Mouse (Mus musculus) forebrain, embryonic 14.5 days (tissue): ENCODE data around the gene Sit1. TPM values are rescaled to one million over a fixed set of nuclear protein-coding genes. Genes with fewer than 3 reads are reported as not detected.

Experiments used
- ATAC-seq: fragments of 200-750 bp; cut with Nextera tagmentation; 2 replicates; pipeline ENCODE4 v1.8.0; 2017; ENCODE audit warnings: mild to moderate bottlenecking, moderate library complexity
- DNase-seq: peaks from one replicate; pipeline ENCODE4 v3.0.0-alpha.2; 2015; ENCODE audit warnings: low spot score
- H3K27ac ChIP-seq: fragments of 300-500 bp; sonication (generic); 2 replicates; pipeline ENCODE4 v1.5.1; 2014; ENCODE audit warnings: low read depth, mild to moderate bottlenecking, control low read depth, low read length, moderate library complexity
- H3K27me3 ChIP-seq: fragments of 300-500 bp; sonication (generic); replicated peaks from 2 replicates; pipeline ENCODE4 v1.6.1; 2014; ENCODE audit warnings: low read length, control low read depth, mixed read lengths; ENCODE audit not compliant: control insufficient read depth, insufficient read depth
- H3K36me3 ChIP-seq: fragments of 300-500 bp; sonication (generic); 2 replicates; pipeline ENCODE4 v1.6.1; 2014; ENCODE audit warnings: low read length, control low read depth; ENCODE audit not compliant: control insufficient read depth, insufficient read depth
- H3K4me1 ChIP-seq: fragments of 300-500 bp; sonication (generic); 2 replicates; pipeline ENCODE4 v1.6.1; 2014; ENCODE audit warnings: antibody characterized with exemption, low read length, control low read depth; ENCODE audit not compliant: control insufficient read depth, insufficient read depth
- H3K4me2 ChIP-seq: fragments of 300-500 bp; sonication (generic); 2 replicates; pipeline ENCODE4 v1.6.1; 2014; ENCODE audit warnings: mild to moderate bottlenecking, control low read depth, low read length
- H3K4me3 ChIP-seq: fragments of 300-500 bp; sonication (generic); 2 replicates; pipeline ENCODE4 v1.5.1; 2014; ENCODE audit warnings: low read depth, low read length, control low read depth
- H3K9ac ChIP-seq: fragments of 300-500 bp; sonication (generic); 2 replicates; pipeline ENCODE4 v1.6.1; 2014; ENCODE audit warnings: mild to moderate bottlenecking, low read length, control low read depth, moderate library complexity
- H3K9me3 ChIP-seq: fragments of 300-500 bp; sonication (generic); replicated peaks from 2 replicates; pipeline ENCODE4 v1.6.1; 2016; ENCODE audit warnings: low read length, control low read depth, mixed read lengths; ENCODE audit not compliant: control insufficient read depth
- WGBS: fragments of 180-500 bp; shearing (Covaris S2); extraction: QIAGEN DNeasy Blood & Tissue Kit; methylation state at CpG from one replicate; pipeline ENCODE4 v1.1.7; 2014; 5-methylcytosine and 5-hydroxymethylcytosine counted together
- polyA plus RNA-seq: library from polyadenylated mRNA; unstranded; fragments of >200 nt; fragmentation: Nextera tagmentation; extraction: Ambion mirVana; gene quantifications from 2 replicates; pipeline ENCODE4 v1.2.1, GENCODE M21; 2014

The Sit1 gene
- polyA plus RNA-seq, 1 experiment from 2014 or later, result not detected

- Histone ChIP-seq H3K9ac (no peak within 1 kb of the TSS), H3K4me3 (no peak within 1 kb of the TSS), H3K27ac (no peak within 1 kb of the TSS), H3K4me1 (peaks cover 15% of the 10 kb centered on the region), H3K36me3 (no peaks in the 10 kb centered on the region), H3K9me3 (no peaks in the 10 kb centered on the region), H3K27me3 (peaks cover 9% of the 10 kb centered on the region), H3K4me2 (peak within 1 kb of the TSS; percentile 46)
- WGBS, result 56% methylated on average over 9 of the region's 9 CpGs
- ATAC-seq (no peak), DNase-seq (no peak)
Observed at GRCm38 (mm10) chr4:43506536-43507185, 23.1 kb upstream of the Sit1 start, which contains the start of gene Car9. Car9 (plus strand) TSS chr4:43506966.

DNA sequence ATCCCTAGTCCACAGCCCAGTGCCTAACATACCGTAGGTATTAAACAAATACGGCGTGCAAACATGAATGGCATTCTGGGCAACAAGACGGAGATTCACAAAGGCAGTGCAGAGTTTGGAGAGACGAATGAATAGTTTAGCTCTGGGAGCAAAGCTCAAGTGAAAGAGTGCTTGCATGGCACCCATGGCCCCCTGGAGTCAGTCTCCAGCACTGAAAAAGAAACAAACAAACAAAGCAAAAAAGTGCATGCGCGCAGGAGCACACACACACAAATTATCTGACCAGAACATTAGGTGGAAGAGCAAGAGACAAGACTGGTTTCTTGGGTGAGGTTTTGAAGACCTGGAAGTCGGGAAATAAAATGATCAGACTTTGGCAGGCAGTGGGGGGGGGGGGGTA is 22.5 kb upstream of the Sit1 start:
- WGBS, result 62% methylated on average over 8 of the region's 8 CpGs
- Histone ChIP-seq H3K4me2 (no peak overlapping the region), H3K9me3 (no peaks in the 10 kb centered on the region), H3K9ac (no peak overlapping the region), H3K4me1 (peaks cover 15% of the 10 kb centered on the region), H3K4me3 (no peak overlapping the region), H3K36me3 (no peaks in the 10 kb centered on the region), H3K27me3 (peaks cover 9% of the 10 kb centered on the region), H3K27ac (no peak overlapping the region)
- DNase-seq, result no peak
- ATAC-seq, result no peak

DNA sequence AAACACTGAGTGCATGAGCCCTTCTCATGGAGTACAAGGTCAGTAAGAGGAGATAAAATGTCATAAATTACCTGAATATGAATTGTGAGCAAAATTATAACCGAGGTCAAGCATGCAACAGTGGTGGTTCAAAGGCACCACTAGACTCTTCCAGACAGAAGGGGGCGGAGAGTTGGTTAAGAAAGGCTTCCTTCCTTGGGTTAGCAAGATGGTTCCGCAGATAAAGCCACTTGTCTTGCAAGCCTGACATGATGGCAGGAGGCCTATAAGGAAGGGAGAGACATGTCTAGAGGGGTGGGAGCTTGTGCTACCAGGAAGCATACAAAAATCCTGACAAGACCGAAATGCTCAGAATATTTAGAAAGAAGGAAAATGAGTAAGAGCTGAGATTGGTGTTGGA is 20.7 kb upstream of the Sit1 start:
- Histone ChIP-seq H3K27ac (no peak overlapping the region), H3K36me3 (no peaks in the 10 kb centered on the region)
- WGBS, result 87% methylated on average over 4 of the region's 4 CpGs

DNA sequence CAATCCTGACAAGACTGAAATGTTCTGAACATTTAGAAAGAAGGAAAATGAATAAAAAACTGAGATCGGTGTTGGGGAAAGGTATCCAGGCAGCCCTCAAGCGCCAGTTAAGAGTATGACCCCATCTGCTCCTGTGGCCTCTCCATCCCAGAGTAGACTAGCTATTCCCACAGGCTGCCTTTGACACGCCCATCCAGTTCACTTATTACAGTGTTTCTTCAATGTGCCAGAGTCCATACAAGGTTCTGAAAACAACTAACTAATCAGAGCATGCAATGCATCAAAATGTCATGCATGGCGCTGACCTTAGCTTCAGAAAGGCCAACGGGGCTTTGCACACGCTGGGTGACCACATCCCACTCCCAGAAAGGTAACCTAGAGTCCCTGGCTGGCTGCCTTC is 20.0 kb upstream of the Sit1 start:
- Histone ChIP-seq H3K4me2 (no peak overlapping the region), H3K4me1 (peaks cover 11% of the 10 kb centered on the region), H3K9me3 (no peaks in the 10 kb centered on the region), H3K36me3 (no peaks in the 10 kb centered on the region), H3K9ac (no peak overlapping the region), H3K4me3 (no peak overlapping the region), H3K27me3 (peaks cover 5% of the 10 kb centered on the region), H3K27ac (no peak overlapping the region)
- WGBS, result 86% methylated on average over 6 of the region's 6 CpGs
- ATAC-seq (no peak), DNase-seq (no peak)

More for the DNA sequence above, 20.7 kb upstream of the Sit1 start:
- no peak overlapping the region for H3K9ac ChIP-seq
- no peak for DNase-seq
- no peak overlapping the region for H3K4me3 ChIP-seq
- H3K27me3 ChIP-seq, result peaks cover 9% of the 10 kb centered on the region
- ATAC-seq, result no peak
- H3K4me2 ChIP-seq, result no peak overlapping the region
- H3K9me3 ChIP-seq, result no peaks in the 10 kb centered on the region
- peaks cover 13% of the 10 kb centered on the region for H3K4me1 ChIP-seq

DNA sequence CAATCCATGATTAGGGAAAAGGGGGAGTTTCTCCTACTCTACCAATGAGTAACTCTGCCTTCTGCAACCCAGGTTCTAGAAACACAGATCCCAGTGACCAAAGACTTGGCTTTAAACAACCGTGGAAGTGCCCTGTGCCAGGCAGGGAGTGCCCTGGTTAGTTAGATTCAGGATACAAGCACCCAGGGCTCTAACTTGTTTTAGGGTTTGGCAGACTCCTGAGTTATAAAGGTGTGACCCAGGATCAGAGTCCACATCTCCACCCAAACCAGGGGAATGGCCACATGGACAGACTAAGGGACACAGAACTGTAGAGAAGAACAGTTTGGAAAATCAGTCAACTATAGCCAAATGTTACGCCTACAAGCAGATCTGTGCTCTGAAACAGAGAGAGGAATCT is 19.5 kb upstream of the Sit1 start:
- no peaks in the 10 kb centered on the region for H3K36me3 ChIP-seq
- no peak overlapping the region for H3K9ac ChIP-seq
- no peaks in the 10 kb centered on the region for H3K9me3 ChIP-seq
- no peak overlapping the region for H3K27ac ChIP-seq
- DNase-seq, result no peak
- ATAC-seq, result no peak
- H3K4me3 ChIP-seq, result no peak overlapping the region
- no peak overlapping the region for H3K4me2 ChIP-seq
- peaks cover 5% of the 10 kb centered on the region for H3K27me3 ChIP-seq
- 81% methylated on average over 2 of the region's 2 CpGs for WGBS
- H3K4me1 ChIP-seq, result peaks cover 10% of the 10 kb centered on the region

DNA sequence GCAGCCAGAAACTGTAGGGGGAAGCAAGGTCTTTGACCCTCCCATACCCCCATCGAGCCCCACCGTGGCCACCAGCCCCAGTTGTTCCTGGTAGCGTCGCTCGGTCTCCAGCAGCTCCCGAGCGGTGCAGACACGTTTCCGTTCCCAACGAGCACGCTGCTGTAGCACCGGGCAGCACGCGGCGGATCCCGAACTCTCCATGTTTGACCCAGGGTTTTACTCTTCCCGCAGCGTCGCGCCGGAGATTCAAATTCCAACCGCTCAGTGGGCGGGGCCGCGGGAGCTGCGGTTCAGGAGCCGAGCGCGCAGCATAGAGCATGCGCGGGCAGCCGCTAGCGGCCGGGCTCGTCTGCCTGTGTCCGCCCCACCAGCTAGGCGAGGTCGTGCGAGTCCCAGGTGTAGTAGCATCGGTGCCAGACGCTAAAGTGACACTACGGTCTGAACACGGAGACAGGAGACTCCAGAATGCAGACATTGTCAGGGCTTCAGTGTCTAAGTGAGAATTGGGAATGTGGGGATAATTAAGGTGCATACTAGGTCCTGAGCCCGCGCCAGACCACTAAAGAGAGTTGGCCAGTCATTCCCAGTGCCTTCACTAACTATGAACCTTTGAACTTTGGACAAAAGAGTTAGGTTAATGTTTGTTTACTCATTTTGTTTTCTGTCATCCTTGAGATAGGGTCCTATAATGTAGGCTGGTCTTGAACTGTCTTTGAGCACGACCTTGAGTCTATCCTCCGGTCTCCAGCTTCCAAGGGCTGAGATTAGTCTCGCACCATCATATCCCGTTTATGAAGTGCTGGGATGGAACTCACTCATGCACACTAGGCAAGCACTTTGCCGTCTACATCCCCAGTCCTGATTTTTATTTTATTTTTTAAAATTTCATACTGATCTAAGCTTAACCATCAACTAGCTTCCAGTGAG is 16.1 kb upstream of the Sit1 start, which contains the start of gene Arhgef39:
Arhgef39 (minus strand) TSS at position 289 of the 927 bp plus-strand sequence.
- 7% methylated on average over 50 of the region's 50 CpGs for WGBS
- Histone ChIP-seq H3K4me2 (peak within 1 kb of the TSS; percentile 66), H3K9ac (peak within 1 kb of the TSS; percentile 55), H3K36me3 (peaks cover 13% of the 10 kb centered on the region), H3K4me3 (peak within 1 kb of the TSS; percentile 45), H3K4me1 (peaks cover 15% of the 10 kb centered on the region), H3K27ac (no peak within 1 kb of the TSS), H3K9me3 (no peaks in the 10 kb centered on the region), H3K27me3 (no peaks in the 10 kb centered on the region)
- peak; percentile 92 for ATAC-seq
- peak; percentile 92 for DNase-seq

- Histone ChIP-seq H3K36me3 (peaks cover 13% of the 10 kb centered on the region), H3K9me3 (no peaks in the 10 kb centered on the region), H3K9ac (peak overlapping the region; percentile 55), H3K27ac (no peak overlapping the region), H3K4me2 (peak overlapping the region; percentile 66), H3K27me3 (no peaks in the 10 kb centered on the region), H3K4me1 (peaks cover 19% of the 10 kb centered on the region), H3K4me3 (peak overlapping the region; percentile 45)
- DNase-seq, result peak; percentile 40
- ATAC-seq, result peak; percentile 43
- 11% methylated on average over 8 of the region's 8 CpGs for WGBS
Observed at GRCm38 (mm10) chr4:43498983-43499382, 15.4 kb upstream of the Sit1 start.

- H3K4me2 ChIP-seq, result peak overlapping the region; percentile 66
- H3K27ac ChIP-seq, result no peak overlapping the region
- no peak overlapping the region; the same call in 1 of the 2 replicates for H3K9ac ChIP-seq
- H3K36me3 ChIP-seq, result peaks cover 13% of the 10 kb centered on the region
- ATAC-seq (no peak), DNase-seq (no peak)
- peak overlapping the region; percentile 45; the same call in 1 of the 2 replicates for H3K4me3 ChIP-seq
- 80% methylated on average over 4 of the region's 4 CpGs for WGBS
- H3K4me1 ChIP-seq, result peaks cover 21% of the 10 kb centered on the region
- H3K27me3 ChIP-seq, result no peaks in the 10 kb centered on the region
- H3K9me3 ChIP-seq, result no peaks in the 10 kb centered on the region
Observed at GRCm38 (mm10) chr4:43497946-43498345, 14.4 kb upstream of the Sit1 start.
